Mouse (Mus musculus) 3T3-L1 (cell line): ENCODE measurements around the gene Tmem82.
"Not testable (repeated sequence)": the region's sequence is repeated elsewhere in the genome, so short reads cannot be mapped to it uniquely, and the experiment has no call there.

Experiments used
- DNase-seq: peaks from one replicate; pipeline ENCODE4 v3.0.0-alpha.2; 2015; ENCODE audit warnings: low read depth, low spot score

Tmem82 gene

DNA sequence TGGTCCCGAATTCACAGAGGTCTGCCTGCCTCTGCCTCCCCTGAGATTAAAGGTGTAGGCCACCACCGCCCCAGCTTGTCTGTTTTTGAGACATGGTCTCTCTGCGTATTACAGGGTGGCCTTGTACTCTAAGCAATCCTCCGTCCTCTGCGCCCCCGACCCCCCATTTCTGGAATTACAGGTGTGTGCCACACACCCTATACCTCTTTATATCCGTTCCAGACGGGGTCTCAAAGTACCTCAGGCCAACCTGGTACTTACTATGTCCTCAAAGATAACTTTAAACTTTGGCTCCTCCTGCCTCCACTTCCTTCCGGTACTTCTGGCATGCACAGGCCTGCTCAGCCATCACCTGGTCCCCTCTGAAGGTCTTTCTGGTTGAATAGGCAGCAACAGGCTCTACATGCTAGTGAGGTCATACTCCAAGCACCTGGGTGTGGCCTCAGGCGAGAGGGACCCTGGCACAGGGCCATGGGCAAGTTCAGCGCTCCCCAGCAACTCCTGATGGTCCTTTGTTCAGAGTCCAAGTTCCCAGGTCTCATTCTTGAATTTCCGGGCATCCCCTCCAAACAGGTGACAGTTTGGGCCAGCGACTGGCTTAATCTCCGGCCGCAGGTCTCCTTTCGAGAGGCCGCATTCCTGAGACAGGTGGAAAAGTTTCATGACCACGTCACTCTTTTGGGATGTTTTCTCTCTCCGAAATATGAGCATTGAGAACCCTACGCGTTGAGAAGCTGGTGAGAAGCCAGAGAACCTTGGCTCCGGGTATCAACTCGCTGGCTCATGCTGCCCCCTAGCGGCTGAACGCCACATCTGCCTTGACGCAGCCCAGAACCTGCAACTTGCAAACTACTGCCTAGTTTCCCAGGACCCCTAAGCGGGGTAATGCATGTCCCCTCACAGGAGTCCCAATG is 43.4 kb downstream of the Tmem82 start:
- DNase-seq = peak; percentile 90

- peak; percentile 96 for DNase-seq
Observed at GRCm38 (mm10) chr4:141573359-141573966, 45.0 kb downstream of the Tmem82 start.

- peak; percentile 68 for DNase-seq
Observed at GRCm38 (mm10) chr4:141572668-141573358, 45.6 kb downstream of the Tmem82 start.

- no peak for DNase-seq
Observed at GRCm38 (mm10) chr4:141571934-141572333, 46.5 kb downstream of the Tmem82 start.

DNA sequence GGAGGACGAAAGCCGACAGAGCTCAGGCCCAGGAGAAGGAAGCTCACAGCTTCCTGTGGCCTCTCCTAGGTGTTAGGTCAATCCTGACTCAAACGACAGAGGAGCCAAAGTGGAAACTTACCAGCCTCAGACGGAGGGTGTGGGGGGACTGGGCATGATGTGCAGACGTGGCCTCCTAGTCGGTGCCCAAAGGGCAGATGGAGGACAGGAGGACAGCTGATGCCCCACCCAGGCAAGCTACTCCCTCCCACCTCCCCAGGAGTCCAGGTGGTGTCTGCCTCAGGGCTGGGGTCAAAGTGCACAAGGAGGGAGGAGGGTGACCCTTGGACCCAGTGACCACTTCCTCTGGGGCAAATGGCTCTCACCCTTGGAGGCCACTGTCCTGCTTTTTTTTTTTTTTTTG is 47.1 kb downstream of the Tmem82 start:
- DNase-seq = no peak

GRCm38 (mm10) chr4:141570821-141571220 is 47.6 kb downstream of the Tmem82 start:
- no peak for DNase-seq

GRCm38 (mm10) chr4:141570004-141570403 is 48.4 kb downstream of the Tmem82 start:
- DNase-seq = peak; percentile 57

DNA sequence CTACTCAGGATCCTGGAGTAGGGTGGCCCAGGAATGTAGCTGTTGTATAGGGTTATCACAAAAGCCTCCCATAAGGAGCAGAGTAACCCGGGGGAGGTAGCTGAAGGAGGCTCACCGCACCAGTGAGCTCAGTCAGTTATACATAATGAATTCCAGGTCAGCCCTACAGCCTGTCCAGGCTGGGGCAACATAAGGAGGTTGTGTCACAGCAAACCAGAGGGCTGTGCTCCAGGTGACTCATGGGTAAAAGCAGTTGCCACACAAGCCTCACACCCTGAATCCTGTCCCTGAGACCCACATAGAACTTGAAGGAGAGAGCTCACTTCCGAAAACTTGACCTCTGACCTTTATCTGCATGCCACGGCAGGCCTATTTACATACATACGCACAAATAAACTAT is 49.5 kb downstream of the Tmem82 start:
- DNase-seq = peak; percentile 48

DNA sequence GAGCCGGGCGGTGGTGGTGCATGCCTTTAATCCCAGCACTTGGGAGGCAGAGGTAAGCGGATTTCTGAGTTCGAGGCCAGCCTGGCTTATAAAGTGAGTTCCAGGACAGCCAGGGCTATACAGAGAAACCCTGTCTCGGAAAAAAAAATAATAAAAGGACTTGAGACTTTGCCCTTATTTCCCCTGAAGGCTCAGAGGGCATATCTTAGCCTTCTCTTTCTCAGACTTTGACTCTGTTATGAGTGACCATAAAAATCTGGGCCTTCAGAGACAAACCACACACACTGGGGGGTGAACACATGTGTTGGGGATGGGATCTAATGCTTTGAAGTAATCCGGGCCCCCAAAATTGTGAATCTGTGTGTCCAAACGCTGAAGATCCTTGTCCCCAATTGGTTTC is 51.3 kb downstream of the Tmem82 start:
- DNase-seq = not testable (repeated sequence)

DNA sequence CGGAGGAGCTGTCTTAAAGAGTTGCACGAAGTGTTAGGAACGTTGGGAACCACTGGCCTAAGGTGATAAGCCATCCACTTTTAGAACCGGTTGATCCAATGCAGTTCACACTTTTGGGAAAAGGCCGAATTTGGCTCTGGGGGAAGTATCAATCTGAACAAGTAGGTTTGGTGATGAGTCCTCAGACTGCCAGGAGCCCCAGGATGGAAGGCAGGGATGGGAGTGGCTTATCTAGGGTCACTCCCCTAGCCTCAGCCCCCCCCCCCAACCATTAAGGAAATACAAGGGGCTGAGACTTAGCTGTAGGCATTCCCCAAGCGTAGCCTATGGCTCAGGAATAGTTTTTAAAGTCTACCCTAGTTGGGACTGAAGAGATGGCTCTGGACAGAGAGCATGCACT is 52.2 kb downstream of the Tmem82 start:
- no peak for DNase-seq

GRCm38 (mm10) chr4:141565325-141565724 is 53.1 kb downstream of the Tmem82 start:
- peak; percentile 77 for DNase-seq

- no peak for DNase-seq
Observed at GRCm38 (mm10) chr4:141564660-141565059, 53.8 kb downstream of the Tmem82 start.

DNA sequence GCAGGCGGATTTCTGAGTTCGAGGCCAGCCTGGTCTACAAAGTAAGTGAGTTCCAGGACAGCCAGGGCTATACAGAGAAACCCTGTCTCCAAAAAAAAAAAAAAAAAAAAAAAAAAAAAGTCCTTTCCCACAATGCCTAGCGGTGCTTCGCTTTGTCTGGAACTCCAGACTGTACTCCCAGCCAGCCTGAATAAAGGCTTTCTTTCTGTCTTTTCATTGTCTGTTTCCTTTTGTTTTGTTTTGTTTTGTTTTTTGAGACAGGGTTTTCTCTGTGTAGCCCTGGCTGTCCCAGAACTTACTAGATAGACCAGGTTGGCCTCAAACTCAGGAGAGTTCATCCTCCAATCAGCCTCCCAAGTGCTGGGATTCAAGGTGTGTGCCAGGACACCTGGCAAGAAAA is 54.2 kb downstream of the Tmem82 start:
- DNase-seq = no peak
